Mouse (Mus musculus) neural tube, embryonic 10.5 days (tissue): ENCODE results near the gene Sf3a2.

Source experiments
- DNase-seq: peaks from one replicate; pipeline ENCODE4 v3.0.0-alpha.2; 2017; ENCODE audit warnings: low spot score; ENCODE audit errors: extremely low spot score

Sf3a2 gene

GRCm38 (mm10) chr10:80798150-80799006 lies at the start of gene Sf3a2, which contains the start of gene Plekhj1:
Sf3a2 (plus strand) TSS chr10:80798198.
Plekhj1 (minus strand) TSS chr10:80798626.
- DNase-seq: peak; percentile 96

GRCm38 (mm10) chr10:80748609-80749008 lies 49.4 kb upstream of the Sf3a2 start:
- peak; percentile 65 for DNase-seq

GRCm38 (mm10) chr10:80751188-80751832 lies 46.7 kb upstream of the Sf3a2 start:
- DNase-seq: peak; percentile 23

- peak; percentile 83 for DNase-seq
Observed at GRCm38 (mm10) chr10:80752079-80752625, 45.8 kb upstream of the Sf3a2 start.

- peak; percentile 99 for DNase-seq
Observed at GRCm38 (mm10) chr10:80754594-80755290, 43.3 kb upstream of the Sf3a2 start, which contains the start of gene Dot1l. Dot1l (plus strand) TSS chr10:80755206.

GRCm38 (mm10) chr10:80755291-80756015 lies 42.5 kb upstream of the Sf3a2 start:
- peak; percentile 21 for DNase-seq

- no peak for DNase-seq
Observed at GRCm38 (mm10) chr10:80756099-80756498, 41.9 kb upstream of the Sf3a2 start.

- DNase-seq: no peak
Observed at GRCm38 (mm10) chr10:80756509-80756908, 41.5 kb upstream of the Sf3a2 start.

GRCm38 (mm10) chr10:80756967-80757366 lies 41.0 kb upstream of the Sf3a2 start:
- DNase-seq: no peak

- peak; percentile 41 for DNase-seq
Observed at GRCm38 (mm10) chr10:80757717-80758116, 40.3 kb upstream of the Sf3a2 start.

- DNase-seq: no peak
Observed at GRCm38 (mm10) chr10:80758651-80759050, 39.3 kb upstream of the Sf3a2 start.

- no peak for DNase-seq
Observed at GRCm38 (mm10) chr10:80760596-80761524, 37.1 kb upstream of the Sf3a2 start.

- no peak for DNase-seq
Observed at GRCm38 (mm10) chr10:80761821-80762220, 36.2 kb upstream of the Sf3a2 start.

GRCm38 (mm10) chr10:80763502-80763901 lies 34.5 kb upstream of the Sf3a2 start:
- DNase-seq: no peak

- no peak for DNase-seq
Observed at GRCm38 (mm10) chr10:80765746-80766145, 32.3 kb upstream of the Sf3a2 start.

- no peak for DNase-seq
Observed at GRCm38 (mm10) chr10:80766161-80766815, 31.7 kb upstream of the Sf3a2 start.

GRCm38 (mm10) chr10:80768365-80768764 lies 29.6 kb upstream of the Sf3a2 start:
- DNase-seq: no peak

GRCm38 (mm10) chr10:80773816-80774215 lies 24.2 kb upstream of the Sf3a2 start:
- no peak for DNase-seq

- peak; percentile 66 for DNase-seq
Observed at GRCm38 (mm10) chr10:80774549-80774948, 23.4 kb upstream of the Sf3a2 start.
